1 mouse cellular context compared by ENCODE assay signal in the genomic region with DNA sequence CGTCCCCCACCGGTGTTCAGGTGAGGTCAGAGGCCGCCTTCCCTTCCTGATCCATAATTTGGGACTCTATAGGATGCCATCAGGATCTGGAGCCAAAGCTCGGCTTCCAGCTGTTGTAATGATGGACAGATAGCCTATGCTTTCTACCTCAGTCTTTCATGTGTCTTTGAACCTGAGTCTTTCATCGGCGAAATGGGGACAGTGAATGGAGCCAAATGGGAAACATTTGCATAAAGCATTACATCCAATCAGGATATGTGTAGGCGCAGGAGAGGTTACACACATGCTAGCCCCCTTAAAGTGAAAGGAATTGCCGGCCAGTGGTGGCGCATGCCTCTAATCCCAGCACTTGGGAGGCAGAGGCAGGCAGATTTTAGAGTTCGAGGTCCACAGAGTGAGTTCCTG.
TF ChIP-seq lines count a peak whose summit lies in the region.

No protein-coding gene starts in this region.

TF ChIP-seq in MEL, 35 proteins besides CTCF, POLR2A, EP300 and RAD21:
- TF ChIP-seq MAX (IDR thresholded peaks at IDR 0.05; ENCODE audit: low read length) (peak; percentile 6; the same call in 1 of the 2 replicates), MXI1 (IDR thresholded peaks at IDR 0.05; ENCODE audit: low read depth, low read length) (peak; percentile 58; the same call in 1 of the 2 replicates), ETS1 (IDR thresholded peaks at IDR 0.05; ENCODE audit: low read depth, low read length) (peak; percentile 42; the same call in 1 of the 2 replicates), TBP (IDR thresholded peaks at IDR 0.05; ENCODE audit: low read depth, low read length) (peak; percentile 81), ZKSCAN1 (IDR thresholded peaks at IDR 0.05; ENCODE audit: low read depth, low read length) (no peak)
